ENCODE assay signal across 22 mouse cellular contexts in the genomic region with DNA sequence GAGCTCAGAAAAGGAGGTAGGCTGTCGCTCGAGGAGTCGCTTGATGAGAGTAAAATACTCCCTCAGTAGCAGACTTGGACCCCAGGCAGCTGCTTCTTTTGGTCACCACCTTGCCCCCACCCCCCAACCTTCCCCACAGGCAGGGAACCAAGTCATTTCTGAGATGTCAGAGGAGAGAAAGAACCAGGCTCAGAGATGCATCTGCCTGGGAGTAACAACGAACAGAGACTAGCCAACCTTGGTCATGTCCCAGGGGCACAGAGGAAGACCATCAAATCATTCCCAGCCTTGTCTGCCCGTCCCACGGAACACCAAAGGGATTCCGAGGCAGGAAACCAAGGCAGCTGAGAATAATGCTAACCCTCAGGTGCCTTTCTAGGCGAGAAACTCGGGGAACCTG.
"Had no signal": no experiment of that assay in that cellular context is flagged by ENCODE, and none has a peak within 500 bp of the region (broad histone marks: within the 10 kb centered on the region; RNA-seq: fewer than 3 reads in every experiment).

No protein-coding gene starts in this region.

- H3K27ac ChIP-seq: kidney, embryonic 15.5 days; limb, embryonic 10.5 days; limb, embryonic 13.5 days; liver, embryonic 12.5 days; liver, embryonic 15.5 days; lung, embryonic 15.5 days; midbrain, embryonic 10.5 days; stomach, embryonic 15.5 days had no signal

- H3K9me3 ChIP-seq: kidney, embryonic 15.5 days; limb, embryonic 10.5 days; limb, embryonic 13.5 days; liver, embryonic 15.5 days; lung, embryonic 15.5 days; midbrain, embryonic 10.5 days; stomach, embryonic 15.5 days had no signal

- ATAC-seq: liver, embryonic 12.5 days had no signal

- H3K4me1 ChIP-seq: kidney, embryonic 15.5 days; limb, embryonic 10.5 days; limb, embryonic 13.5 days; liver, embryonic 12.5 days; liver, embryonic 15.5 days; lung, embryonic 15.5 days; megakaryocyte, embryonic 14.5 days; stomach, embryonic 15.5 days had no signal

- H3K9ac ChIP-seq: kidney, embryonic 15.5 days; limb, embryonic 13.5 days; liver, embryonic 12.5 days; liver, embryonic 15.5 days; lung, embryonic 15.5 days; stomach, embryonic 15.5 days had no signal

- DNase-seq: kidney, adult 11 months; kidney, adult 8-10 months; kidney, postnatal 10 days; kidney, postnatal 36 days; liver; lung, adult 18-20 months; lung, postnatal 10 days; lung, postnatal 36 days; midbrain, embryonic 14.5 days; retina, postnatal 1 day; right cerebral cortex, postnatal 25 days; spleen, adult 18-20 months; thymus, postnatal 36 days had no signal

- H3K4me2 ChIP-seq: kidney, embryonic 15.5 days; limb, embryonic 13.5 days; liver, embryonic 12.5 days; liver, embryonic 15.5 days; lung, embryonic 15.5 days; stomach, embryonic 15.5 days had no signal

- H3K4me3 ChIP-seq: kidney, embryonic 15.5 days; limb, embryonic 10.5 days; limb, embryonic 13.5 days; liver, embryonic 12.5 days; liver, embryonic 15.5 days; lung, embryonic 15.5 days; megakaryocyte, embryonic 14.5 days; midbrain, embryonic 10.5 days; stomach, embryonic 15.5 days had no signal

- H3K36me3 ChIP-seq: kidney, embryonic 15.5 days; limb, embryonic 10.5 days; limb, embryonic 13.5 days; liver, embryonic 12.5 days; liver, embryonic 15.5 days; lung, embryonic 15.5 days; midbrain, embryonic 10.5 days; stomach, embryonic 15.5 days had no signal

- H3K27me3 ChIP-seq: kidney, embryonic 15.5 days; limb, embryonic 13.5 days; liver, embryonic 12.5 days; liver, embryonic 15.5 days; lung, embryonic 15.5 days; megakaryocyte, embryonic 14.5 days; stomach, embryonic 15.5 days had no signal
